Mouse (Mus musculus): ENCODE results near the gene 2010111I01Rik. TPM values are rescaled to one million over a fixed set of nuclear protein-coding genes. Genes with fewer than 3 reads are reported as not detected.

2010111I01Rik gene
- polyA plus RNA-seq, 1 experiment from 2014 or later, result 30.5 TPM

DNA sequence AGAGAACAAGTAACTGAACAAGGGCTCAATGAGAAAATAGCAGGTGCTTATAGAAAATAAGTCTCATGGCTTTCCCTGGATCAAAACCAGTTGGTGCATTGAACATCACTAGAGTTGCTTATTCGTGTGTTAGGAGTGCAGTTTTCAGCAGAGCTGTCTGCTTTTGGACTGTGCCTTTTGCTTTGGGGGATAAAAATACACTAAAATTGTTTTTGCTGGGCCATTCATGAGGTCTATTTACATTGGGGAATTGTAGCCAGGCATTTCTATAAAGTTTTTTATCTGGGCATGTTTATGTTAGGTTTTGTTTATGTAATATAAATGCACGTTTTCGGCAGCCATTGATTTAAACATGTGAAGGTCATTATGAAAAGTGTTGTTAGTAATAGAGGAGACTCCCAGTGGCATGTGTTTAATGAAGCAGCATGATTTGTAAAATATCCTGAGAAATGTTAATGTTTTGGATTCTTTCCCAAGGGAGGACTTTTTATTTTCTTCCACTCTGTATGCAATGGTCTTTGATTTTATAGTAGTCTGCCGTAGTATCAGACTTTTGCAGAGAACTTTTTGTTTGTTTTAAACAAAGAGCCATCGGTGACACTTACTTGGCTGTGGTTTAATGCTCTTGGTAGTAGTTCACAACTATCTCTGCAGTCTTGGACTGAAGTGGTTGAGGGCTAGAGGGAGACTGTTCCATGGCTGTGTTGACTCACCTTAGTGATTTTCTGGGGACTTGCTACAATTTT lies 146.8 kb downstream of the 2010111I01Rik start:
- H3K27me3 ChIP-seq (replicated peaks; ENCODE audit: control insufficient read depth, insufficient read depth, low read length), result no peaks in the 10 kb centered on the region
- H3K4me3 ChIP-seq (replicated peaks; ENCODE audit: low read length), result no peak overlapping the region
- no peak for ATAC-seq
- H3K4me1 ChIP-seq (replicated peaks; ENCODE audit: control insufficient read depth, insufficient read depth, low read length), result peaks cover 10% of the 10 kb centered on the region
- no peak overlapping the region for H3K27ac ChIP-seq (ENCODE audit: low read length)
- 50% methylated on average over 5 of the region's 5 CpGs for WGBS
- no peaks in the 10 kb centered on the region for H3K36me3 ChIP-seq (ENCODE audit: control insufficient read depth, insufficient read depth)
- H3K4me2 ChIP-seq (ENCODE audit: low read length), result no peak overlapping the region
- H3K9me3 ChIP-seq (ENCODE audit: control insufficient read depth, low read length), result no peaks in the 10 kb centered on the region
- no peak overlapping the region for H3K9ac ChIP-seq (replicated peaks; ENCODE audit: low read depth, low read length)

DNA sequence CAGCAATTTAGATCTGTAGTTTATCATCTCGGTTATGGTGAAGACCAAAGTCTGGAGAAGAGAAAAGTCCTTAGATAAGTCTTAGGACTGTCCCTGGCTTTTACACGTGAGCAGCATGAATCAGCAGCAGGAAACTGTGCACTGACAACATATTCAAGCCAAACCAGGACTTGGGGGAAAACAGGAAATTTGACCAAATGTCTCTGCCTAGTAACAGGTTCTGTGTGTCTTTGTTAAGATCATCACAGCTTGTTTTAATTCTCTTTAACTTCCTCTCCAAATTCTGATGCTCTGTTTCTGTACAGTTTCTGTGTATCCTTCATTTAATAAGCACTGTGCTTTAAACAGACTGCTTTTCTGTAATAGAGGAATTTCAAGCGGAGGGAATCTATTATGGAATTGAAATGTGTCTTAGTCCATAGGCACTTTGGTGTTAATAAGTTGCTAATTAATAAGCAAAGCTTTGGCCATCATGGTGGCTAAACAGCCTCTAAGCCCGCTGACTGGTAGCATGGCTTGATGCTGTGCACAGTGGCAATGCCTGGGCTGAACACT lies 147.4 kb downstream of the 2010111I01Rik start:
- Histone ChIP-seq H3K4me3 (replicated peaks; ENCODE audit: low read length) (no peak overlapping the region), H3K27me3 (replicated peaks; ENCODE audit: control insufficient read depth, insufficient read depth, low read length) (no peaks in the 10 kb centered on the region), H3K27ac (ENCODE audit: low read length) (no peak overlapping the region), H3K4me2 (ENCODE audit: low read length) (no peak overlapping the region), H3K9me3 (ENCODE audit: control insufficient read depth, low read length) (no peaks in the 10 kb centered on the region), H3K36me3 (ENCODE audit: control insufficient read depth, insufficient read depth) (no peaks in the 10 kb centered on the region), H3K4me1 (replicated peaks; ENCODE audit: control insufficient read depth, insufficient read depth, low read length) (peaks cover 10% of the 10 kb centered on the region), H3K9ac (replicated peaks; ENCODE audit: low read depth, low read length) (no peak overlapping the region)
- no peak for ATAC-seq
- WGBS, result 49% methylated on average over 4 of the region's 4 CpGs

DNA sequence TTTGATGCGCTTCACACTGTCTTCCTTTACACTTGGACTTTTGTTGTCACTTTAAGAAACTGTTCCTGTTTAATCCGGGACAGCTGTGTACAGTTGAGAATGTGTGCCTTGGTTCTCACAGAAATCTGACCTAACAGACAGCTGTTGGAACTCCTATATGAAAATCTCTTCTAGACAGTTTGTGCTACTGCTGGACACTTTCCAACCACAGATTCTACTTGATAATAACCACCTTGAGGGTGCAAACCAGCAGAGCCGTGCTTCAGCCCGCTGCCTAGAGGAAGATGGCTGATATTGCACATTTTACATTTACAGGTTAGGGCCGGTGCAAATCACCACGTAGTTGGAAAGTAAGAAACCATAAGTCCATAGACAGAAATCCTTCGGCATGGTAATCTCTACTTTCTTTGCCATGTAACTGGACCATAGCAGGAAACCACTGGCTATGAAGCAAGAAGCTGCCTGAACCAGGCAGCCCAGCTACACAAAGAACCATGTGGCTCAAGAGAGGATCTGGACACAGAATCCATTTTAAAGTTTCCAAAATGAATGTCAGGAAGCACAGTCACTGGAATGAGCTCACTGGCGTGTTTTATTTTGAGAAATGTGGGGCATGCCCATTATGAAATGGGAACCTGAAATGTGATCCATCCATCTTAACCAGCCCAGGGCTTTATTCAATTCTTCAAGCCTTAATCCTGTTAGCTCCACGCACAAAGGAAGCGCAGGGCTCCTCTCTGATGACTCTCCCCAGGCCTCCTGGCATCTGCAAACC lies 148.1 kb downstream of the 2010111I01Rik start:
- Histone ChIP-seq H3K4me3 (replicated peaks; ENCODE audit: low read length) (no peak overlapping the region), H3K27me3 (replicated peaks; ENCODE audit: control insufficient read depth, insufficient read depth, low read length) (no peaks in the 10 kb centered on the region), H3K4me2 (ENCODE audit: low read length) (no peak overlapping the region), H3K27ac (ENCODE audit: low read length) (no peak overlapping the region), H3K9ac (replicated peaks; ENCODE audit: low read depth, low read length) (no peak overlapping the region), H3K36me3 (ENCODE audit: control insufficient read depth, insufficient read depth) (no peaks in the 10 kb centered on the region), H3K9me3 (ENCODE audit: control insufficient read depth, low read length) (no peaks in the 10 kb centered on the region), H3K4me1 (replicated peaks; ENCODE audit: control insufficient read depth, insufficient read depth, low read length) (peaks cover 10% of the 10 kb centered on the region)
- 32% methylated on average over 10 of the region's 10 CpGs for WGBS
- no peak for ATAC-seq

DNA sequence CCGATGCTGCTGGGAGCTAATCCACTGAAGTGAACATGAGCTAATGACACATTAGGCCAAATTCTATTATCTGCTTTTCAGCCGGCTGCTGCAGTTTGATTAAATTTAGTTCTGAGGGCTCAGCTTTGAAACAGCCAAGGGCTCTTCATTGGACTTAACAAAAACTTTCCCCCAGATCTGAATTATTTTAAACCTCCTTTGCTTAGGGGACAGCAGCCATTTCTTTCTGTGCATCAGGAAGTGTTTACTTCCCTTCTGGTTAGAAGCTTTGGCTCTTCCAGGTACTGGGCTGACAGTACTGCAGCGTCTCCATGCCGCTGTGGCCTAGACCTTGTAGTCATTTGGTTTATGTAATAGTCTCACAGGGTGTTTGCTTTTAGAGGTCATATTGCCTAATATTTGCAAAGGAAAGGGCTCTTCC lies 149.2 kb downstream of the 2010111I01Rik start:
- no peak for ATAC-seq
- 36% methylated on average over 4 of the region's 4 CpGs for WGBS
- no peak overlapping the region for H3K27ac ChIP-seq (ENCODE audit: low read length)
- no peaks in the 10 kb centered on the region for H3K27me3 ChIP-seq (replicated peaks; ENCODE audit: control insufficient read depth, insufficient read depth, low read length)
- H3K9ac ChIP-seq (replicated peaks; ENCODE audit: low read depth, low read length), result no peak overlapping the region
- H3K9me3 ChIP-seq (ENCODE audit: control insufficient read depth, low read length), result no peaks in the 10 kb centered on the region
- H3K4me2 ChIP-seq (ENCODE audit: low read length), result no peak overlapping the region
- no peak overlapping the region for H3K4me3 ChIP-seq (replicated peaks; ENCODE audit: low read length)
- peaks cover 10% of the 10 kb centered on the region for H3K4me1 ChIP-seq (replicated peaks; ENCODE audit: control insufficient read depth, insufficient read depth, low read length)
- no peaks in the 10 kb centered on the region for H3K36me3 ChIP-seq (ENCODE audit: control insufficient read depth, insufficient read depth)

DNA sequence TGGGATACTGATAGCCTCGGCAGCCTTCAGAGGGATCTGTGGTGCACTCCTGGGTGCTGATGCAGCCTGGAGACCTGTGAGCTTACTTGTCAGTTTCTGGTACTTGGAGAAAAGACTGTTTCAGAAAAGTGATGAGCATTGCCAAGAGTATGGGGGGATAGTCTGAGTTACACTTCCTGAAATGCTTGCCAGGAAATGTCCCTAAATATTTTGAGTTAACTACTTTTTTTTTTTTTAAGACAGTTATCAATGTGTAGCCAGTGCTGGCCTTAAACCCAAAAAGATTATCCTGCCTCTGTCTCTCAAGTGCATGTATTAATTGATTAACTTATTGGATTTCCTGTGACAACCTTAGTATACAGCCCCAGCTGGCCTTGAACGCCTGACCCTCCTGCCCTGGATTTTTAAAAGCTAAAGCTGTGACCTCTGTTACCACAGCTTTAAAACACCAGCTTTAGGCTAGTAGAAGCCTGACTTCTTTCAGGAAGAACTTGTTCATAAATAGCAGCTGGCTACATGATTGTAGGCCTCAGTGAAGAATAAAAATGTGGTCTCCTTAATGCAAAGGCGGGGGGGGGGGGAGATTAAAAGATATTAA lies 150.6 kb downstream of the 2010111I01Rik start:
- Histone ChIP-seq H3K4me1 (replicated peaks; ENCODE audit: control insufficient read depth, insufficient read depth, low read length) (peaks cover 10% of the 10 kb centered on the region), H3K36me3 (ENCODE audit: control insufficient read depth, insufficient read depth) (no peaks in the 10 kb centered on the region), H3K4me2 (ENCODE audit: low read length) (no peak overlapping the region), H3K4me3 (replicated peaks; ENCODE audit: low read length) (no peak overlapping the region), H3K9me3 (ENCODE audit: control insufficient read depth, low read length) (no peaks in the 10 kb centered on the region), H3K27ac (ENCODE audit: low read length) (no peak overlapping the region), H3K9ac (replicated peaks; ENCODE audit: low read depth, low read length) (no peak overlapping the region), H3K27me3 (replicated peaks; ENCODE audit: control insufficient read depth, insufficient read depth, low read length) (no peaks in the 10 kb centered on the region)
- 85% methylated on average over 3 of the region's 3 CpGs for WGBS
- ATAC-seq, result no peak

DNA sequence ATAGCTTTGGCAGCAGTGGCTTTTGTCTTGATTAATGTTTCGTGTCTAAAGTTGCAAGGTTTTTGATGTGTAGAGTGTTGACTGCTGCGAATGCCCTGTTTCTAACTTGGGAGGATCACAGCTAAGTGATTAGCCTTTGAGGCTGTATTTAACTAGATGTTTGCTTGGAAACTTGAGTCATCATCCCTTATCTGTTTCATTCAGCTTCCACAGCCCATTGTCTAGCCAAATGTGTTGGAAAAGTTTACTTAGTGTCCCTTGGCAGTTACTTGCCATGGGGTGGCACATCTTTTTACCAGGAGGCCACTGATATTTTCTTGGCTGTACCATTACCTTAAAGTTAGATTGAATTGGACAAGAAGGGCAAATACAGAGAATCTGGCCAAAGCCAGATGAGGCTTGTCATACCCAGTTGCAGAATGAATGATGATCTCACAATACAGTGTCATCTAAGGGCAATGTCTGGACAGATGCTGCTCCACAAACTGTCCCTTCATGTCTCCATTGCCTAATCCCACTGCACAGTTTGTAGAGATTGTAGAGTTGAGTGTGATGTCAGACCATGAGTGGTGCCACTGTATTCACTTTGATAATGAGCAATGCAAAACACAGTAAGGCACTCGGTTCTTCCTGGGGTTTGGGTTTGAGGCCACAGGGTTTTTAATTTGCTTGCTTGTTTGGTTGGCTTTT lies 152.9 kb downstream of the 2010111I01Rik start:
- Histone ChIP-seq H3K4me3 (replicated peaks; ENCODE audit: low read length) (no peak overlapping the region), H3K27me3 (replicated peaks; ENCODE audit: control insufficient read depth, insufficient read depth, low read length) (no peaks in the 10 kb centered on the region), H3K4me1 (replicated peaks; ENCODE audit: control insufficient read depth, insufficient read depth, low read length) (peaks cover 4% of the 10 kb centered on the region; the same call in 1 of the 2 replicates), H3K9ac (replicated peaks; ENCODE audit: low read depth, low read length) (no peak overlapping the region), H3K36me3 (ENCODE audit: control insufficient read depth, insufficient read depth) (no peaks in the 10 kb centered on the region), H3K4me2 (ENCODE audit: low read length) (no peak overlapping the region), H3K27ac (ENCODE audit: low read length) (no peak overlapping the region), H3K9me3 (ENCODE audit: control insufficient read depth, low read length) (no peaks in the 10 kb centered on the region)
- WGBS, result 86% methylated on average over 3 of the region's 3 CpGs
- ATAC-seq, result no peak

DNA sequence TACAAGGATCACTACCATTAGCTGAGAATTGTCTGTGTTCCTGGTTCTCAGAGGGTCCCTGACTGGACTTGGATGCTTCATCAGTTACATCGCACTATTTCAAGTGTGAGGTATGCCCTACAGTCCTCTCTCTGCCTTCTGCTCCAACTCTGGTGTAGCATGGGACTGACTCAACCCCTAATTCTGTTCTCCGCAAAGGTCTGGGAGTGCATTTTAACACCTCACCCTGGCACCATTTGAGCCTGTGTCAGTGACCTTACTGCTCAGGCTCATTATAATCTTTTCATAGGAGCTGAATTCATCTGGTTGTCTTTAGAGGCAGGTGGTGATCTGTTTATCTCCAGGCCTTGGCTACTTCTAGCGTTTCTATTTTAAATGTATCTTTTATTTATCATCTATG lies 154.0 kb downstream of the 2010111I01Rik start:
- H3K9ac ChIP-seq (replicated peaks; ENCODE audit: low read depth, low read length), result no peak overlapping the region
- H3K36me3 ChIP-seq (ENCODE audit: control insufficient read depth, insufficient read depth), result no peaks in the 10 kb centered on the region
- 95% methylated on average over 3 of the region's 3 CpGs for WGBS
- ATAC-seq, result no peak
- no peaks in the 10 kb centered on the region for H3K27me3 ChIP-seq (replicated peaks; ENCODE audit: control insufficient read depth, insufficient read depth, low read length)
- H3K4me1 ChIP-seq (replicated peaks; ENCODE audit: control insufficient read depth, insufficient read depth, low read length), result no peaks in the 10 kb centered on the region
- H3K9me3 ChIP-seq (ENCODE audit: control insufficient read depth, low read length), result no peaks in the 10 kb centered on the region
- no peak overlapping the region for H3K27ac ChIP-seq (ENCODE audit: low read length)
- no peak overlapping the region for H3K4me2 ChIP-seq (ENCODE audit: low read length)
- H3K4me3 ChIP-seq (replicated peaks; ENCODE audit: low read length), result no peak overlapping the region

DNA sequence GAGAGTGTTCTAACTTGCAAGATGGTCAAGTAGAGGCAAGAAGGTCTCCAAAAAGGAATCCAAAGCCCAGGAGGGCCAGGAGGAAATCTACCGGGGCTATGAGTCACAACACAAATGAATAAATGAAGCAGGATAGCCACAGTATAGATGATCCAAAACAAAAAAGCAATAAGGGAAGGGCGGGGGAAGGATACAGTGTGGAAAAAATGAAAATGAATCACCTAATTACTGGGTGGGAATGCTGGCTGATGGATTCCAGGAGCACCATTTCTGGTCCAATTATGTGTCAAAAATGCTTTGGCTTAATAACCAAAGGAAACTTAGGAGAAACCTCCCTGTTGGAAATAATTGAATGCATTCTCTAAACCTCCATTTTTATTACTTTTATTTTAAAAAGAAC lies 155.6 kb downstream of the 2010111I01Rik start:
- H3K27ac ChIP-seq (ENCODE audit: low read length), result no peak overlapping the region
- ATAC-seq, result no peak
- H3K27me3 ChIP-seq (replicated peaks; ENCODE audit: control insufficient read depth, insufficient read depth, low read length), result no peaks in the 10 kb centered on the region
- H3K4me3 ChIP-seq (replicated peaks; ENCODE audit: low read length), result no peak overlapping the region
- H3K4me1 ChIP-seq (replicated peaks; ENCODE audit: control insufficient read depth, insufficient read depth, low read length), result no peaks in the 10 kb centered on the region
- H3K9me3 ChIP-seq (ENCODE audit: control insufficient read depth, low read length), result no peaks in the 10 kb centered on the region
- 85% methylated on average over 2 of the region's 2 CpGs for WGBS
- H3K4me2 ChIP-seq (ENCODE audit: low read length), result no peak overlapping the region
- no peak overlapping the region for H3K9ac ChIP-seq (replicated peaks; ENCODE audit: low read depth, low read length)
- no peaks in the 10 kb centered on the region for H3K36me3 ChIP-seq (ENCODE audit: control insufficient read depth, insufficient read depth)

DNA sequence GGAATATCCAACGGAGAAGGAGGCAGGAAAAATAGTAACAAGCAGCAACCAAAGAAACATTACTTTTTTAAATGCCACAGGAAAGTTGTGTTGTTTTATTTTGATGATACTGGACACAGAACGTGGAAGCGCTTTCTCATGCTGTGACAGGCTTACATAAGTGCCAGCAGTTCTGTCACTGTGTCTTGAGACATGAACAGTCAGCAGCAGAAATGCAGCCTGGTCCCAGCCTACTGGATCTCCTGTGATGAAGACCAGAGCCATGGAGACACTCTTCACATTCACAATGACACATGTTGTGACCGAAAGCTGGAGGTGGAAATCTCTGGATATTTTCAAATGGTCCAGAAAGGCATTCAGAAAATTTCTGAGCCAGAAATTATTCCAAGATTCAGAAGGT lies 157.1 kb downstream of the 2010111I01Rik start:
- no peaks in the 10 kb centered on the region for H3K27me3 ChIP-seq (replicated peaks; ENCODE audit: control insufficient read depth, insufficient read depth, low read length)
- H3K36me3 ChIP-seq (ENCODE audit: control insufficient read depth, insufficient read depth), result no peaks in the 10 kb centered on the region
- no peak overlapping the region for H3K27ac ChIP-seq (ENCODE audit: low read length)
- no peak overlapping the region for H3K4me3 ChIP-seq (replicated peaks; ENCODE audit: low read length)
- WGBS, result 90% methylated on average over 4 of the region's 4 CpGs
- no peak overlapping the region for H3K4me2 ChIP-seq (ENCODE audit: low read length)
- ATAC-seq, result no peak
- H3K9ac ChIP-seq (replicated peaks; ENCODE audit: low read depth, low read length), result no peak overlapping the region
- no peaks in the 10 kb centered on the region for H3K4me1 ChIP-seq (replicated peaks; ENCODE audit: control insufficient read depth, insufficient read depth, low read length)
- no peaks in the 10 kb centered on the region for H3K9me3 ChIP-seq (ENCODE audit: control insufficient read depth, low read length)
